Mouse (Mus musculus) heart, postnatal 25 days (tissue): Measurements from ENCODE around the gene Il1f6. TPM values are rescaled to one million over a fixed set of nuclear protein-coding genes. Genes with fewer than 3 reads are reported as not detected.
"Not testable (repeated sequence)": the region's sequence is repeated elsewhere in the genome, so short reads cannot be mapped to it uniquely, and the experiment has no call there.

Experiments
- DNase-seq: peaks from one replicate; pipeline ENCODE4 v3.0.0; 2022; ENCODE audit warnings: low spot score
- intact Hi-C: fragments of 180-260 bp; cut with DNase I; formaldehyde crosslinking; loops from one replicate; pipeline ENCODE4 v1.15.1; 2025
- total RNA-seq, 2 experiments: library from RNA; stranded (reverse); gene quantifications; 2 replicates each; pipeline ENCODE4 v1.2.3; 2021

The Il1f6 gene
- total RNA-seq: not detected

DNA sequence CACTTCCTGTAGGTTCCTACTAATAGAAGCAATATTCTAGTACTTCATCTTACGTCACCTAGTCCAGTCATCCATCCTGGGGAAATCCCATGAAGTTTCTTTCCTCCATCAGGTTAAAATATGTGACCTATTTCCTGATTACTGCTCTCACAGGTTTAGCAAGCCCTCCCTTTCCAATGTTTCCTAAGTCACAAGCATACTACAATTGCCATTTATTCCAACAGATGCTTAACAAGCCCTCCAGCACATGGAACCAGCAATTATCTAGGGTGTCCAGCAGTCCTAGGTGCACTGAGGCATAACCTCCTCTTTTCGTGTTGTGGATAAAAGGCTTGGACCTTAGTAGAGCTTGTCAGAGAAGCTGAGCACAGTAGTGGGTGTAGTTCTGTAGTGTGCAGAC, at the start of gene Il1f6:
Il1f6 (plus strand) TSS at position 301 of the 400 bp plus-strand sequence.
- intact Hi-C loops: no loop called here
- no peak for DNase-seq

DNA sequence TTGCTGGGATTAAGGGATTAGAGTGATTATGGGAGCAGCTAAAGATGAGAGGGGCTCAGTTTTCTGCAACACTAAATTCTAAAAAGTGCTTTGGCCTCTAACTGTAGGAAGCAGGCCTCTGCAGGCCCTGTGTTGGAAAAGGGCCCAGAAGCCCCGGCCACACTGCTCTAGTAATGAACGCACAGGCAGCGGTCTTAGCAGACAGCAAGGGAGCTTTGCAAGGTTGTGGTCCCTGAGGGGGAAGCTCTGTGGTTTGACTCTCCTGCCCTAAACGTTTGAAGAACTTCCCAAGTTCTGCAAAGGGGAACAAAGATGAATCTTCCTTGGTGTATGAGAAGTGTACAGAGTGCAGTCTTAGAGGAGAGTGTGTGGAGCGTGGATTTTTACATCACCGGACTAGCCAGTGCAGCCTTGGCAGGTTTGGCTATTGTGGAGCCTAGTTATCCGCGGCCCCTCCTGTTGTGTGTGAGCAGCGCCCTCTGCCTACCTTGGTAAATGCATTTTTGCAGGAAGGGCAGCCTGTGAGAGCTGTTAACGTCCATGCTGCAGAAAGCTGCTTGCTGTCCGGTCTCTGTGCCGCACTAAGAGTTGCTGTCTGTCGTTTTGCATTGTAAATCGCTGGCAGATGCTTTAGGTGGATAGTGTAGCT, 33.4 kb upstream of the Il1f6 start:
- DNase-seq, intact Hi-C loops: not testable (repeated sequence)

GRCm38 (mm10) chr2:24182423-24183147, 32.6 kb upstream of the Il1f6 start:
- intact Hi-C loops, DNase-seq: not testable (repeated sequence)

DNA sequence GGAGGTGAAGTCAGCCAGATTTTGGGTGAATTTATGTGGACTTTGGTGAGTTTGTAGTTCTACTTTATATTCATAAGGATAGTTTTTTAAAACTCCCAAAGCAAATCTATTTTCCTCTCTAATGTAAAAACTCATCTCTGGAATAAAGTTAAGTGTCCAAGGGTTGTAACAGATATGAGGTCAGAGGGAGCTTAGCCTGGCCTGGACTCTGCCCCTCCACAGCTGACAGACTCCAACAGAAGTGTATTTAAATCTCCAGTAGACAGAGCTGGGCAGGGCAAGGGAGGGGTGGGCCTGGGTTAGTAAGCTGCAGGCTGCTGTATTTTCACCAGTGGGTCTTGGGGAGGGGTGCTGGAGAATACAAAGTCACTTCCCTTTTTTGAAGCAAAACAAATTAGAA, 31.1 kb upstream of the Il1f6 start:
- DNase-seq, intact Hi-C loops: not testable (repeated sequence)

DNA sequence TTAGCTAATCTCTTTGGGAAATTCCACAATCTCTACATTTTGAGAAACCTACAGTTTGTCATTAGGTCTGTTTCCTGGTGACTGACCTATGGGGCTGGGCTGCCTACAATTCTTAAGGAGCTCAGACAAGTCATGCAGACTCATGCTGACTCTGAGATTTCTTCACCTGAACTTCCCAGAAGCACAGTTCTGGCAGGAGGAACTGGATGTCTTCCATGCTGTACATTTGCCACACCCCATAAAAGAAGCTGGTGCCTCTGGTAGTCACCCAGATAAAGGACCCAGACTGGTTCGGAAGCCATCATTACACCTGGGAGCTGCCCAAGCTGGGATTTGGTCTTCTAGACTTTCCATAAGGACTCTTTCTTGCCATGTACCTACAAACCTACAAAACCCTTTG, 29.0 kb upstream of the Il1f6 start, which contains the start of gene Il1f9:
Il1f9 (plus strand) TSS at position 301 of the 400 bp plus-strand sequence.
- DNase-seq: no peak
- intact Hi-C loops: no loop called here

DNA sequence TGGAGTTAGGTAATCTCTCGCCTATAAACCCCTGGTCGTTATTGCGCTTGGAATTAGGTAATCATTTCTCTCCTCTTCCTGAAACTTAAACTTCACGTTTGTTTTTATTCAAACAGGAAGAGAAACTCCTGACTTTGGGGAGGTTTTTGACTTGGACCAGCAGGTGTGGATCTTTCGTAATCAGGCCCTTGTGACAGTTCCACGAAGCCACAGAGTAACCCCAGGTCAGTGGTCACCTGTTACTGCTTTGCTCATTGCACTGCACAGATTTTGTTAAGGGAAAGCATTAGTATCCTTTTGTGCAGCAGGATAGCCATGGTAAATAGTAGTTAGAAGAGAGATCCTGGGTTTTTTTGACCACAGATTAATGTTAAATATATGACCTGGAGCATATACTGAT, 27.6 kb upstream of the Il1f6 start:
- intact Hi-C loops: no loop called here
- no peak for DNase-seq

DNA sequence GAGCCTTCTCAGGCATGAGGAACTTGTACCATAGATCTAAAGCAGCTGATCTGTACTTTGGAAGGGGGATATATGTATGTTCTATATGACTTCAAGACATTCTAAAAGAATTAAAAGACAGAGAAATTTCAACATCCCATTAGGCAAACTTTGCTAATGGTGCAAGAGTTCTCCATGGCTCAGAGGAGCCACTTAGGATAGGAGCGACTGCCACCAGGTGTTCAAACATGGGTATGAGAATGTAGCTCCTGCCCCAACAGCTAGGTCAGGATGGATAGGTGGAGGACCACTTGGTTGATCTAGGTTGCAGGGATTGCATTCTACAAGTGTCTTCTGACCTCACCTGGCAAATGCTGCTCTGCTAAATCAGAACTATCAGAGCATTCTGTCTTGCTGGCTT, 27.0 kb upstream of the Il1f6 start:
- intact Hi-C loops: no loop called here
- DNase-seq: no peak

GRCm38 (mm10) chr2:24227191-24227590, 12.0 kb downstream of the Il1f6 start:
- intact Hi-C loops: no loop called here
- DNase-seq: no peak

DNA sequence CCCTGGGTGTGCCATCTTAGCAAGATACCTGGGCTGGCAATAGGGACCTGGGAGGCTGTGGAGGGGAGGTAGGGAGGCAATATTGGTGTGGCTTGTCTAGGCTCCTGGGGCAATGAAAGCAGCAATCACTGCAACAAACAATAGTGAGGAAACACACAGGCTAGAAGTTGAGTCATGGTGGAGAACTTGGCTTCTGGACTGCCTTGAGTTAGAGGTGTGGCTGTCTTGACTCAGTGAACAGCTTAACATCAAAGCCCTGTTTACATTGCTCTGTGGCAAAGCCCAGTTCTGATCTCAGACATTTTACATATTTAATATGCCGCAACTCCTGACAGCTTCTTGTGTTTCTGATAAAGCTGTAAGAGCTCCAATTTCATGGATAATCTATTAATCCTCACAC, 52.3 kb downstream of the Il1f6 start:
- DNase-seq: no peak
- intact Hi-C loops: no loop called here

GRCm38 (mm10) chr2:24273619-24274018, 58.4 kb downstream of the Il1f6 start:
- intact Hi-C loops: no loop called here
- no peak for DNase-seq

DNA sequence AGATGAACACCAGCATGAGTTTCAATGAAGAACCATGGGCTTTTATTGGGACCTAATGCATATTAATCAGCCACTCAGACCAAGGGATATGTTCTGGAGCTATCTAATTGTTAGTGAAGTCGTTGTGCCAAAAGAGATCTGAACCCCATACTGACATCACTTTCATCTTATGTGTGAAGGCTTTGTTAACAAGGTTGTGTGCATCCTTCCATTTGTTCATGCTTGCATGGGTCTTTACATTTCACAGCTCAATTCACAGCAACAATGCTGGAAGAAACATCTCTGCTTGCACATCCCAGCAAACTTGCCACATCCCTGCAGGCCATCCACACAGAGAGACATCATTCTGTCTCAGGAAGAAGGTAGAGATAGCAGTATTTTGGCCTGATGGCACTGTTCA, 59.9 kb downstream of the Il1f6 start:
- no peak for DNase-seq
- intact Hi-C loops: no loop called here

Other genes with a start within 250 kb of the Il1f6 start
- gene Hnmt, start 166.0 kb upstream of the Il1f6 start, total RNA-seq: 10 to 100 TPM; 11.7 to 14.6 TPM
- not detected for gene Tbpl2, start 118.8 kb upstream of the Il1f6 start, total RNA-seq
- gene Il1f8, start 62.3 kb upstream of the Il1f6 start, total RNA-seq: not detected
- gene Il1f9, start 28.9 kb upstream of the Il1f6 start, total RNA-seq: not detected
- not detected for gene Il1f5, start 61.5 kb downstream of the Il1f6 start, total RNA-seq
- not detected for gene Il1f10, start 75.8 kb downstream of the Il1f6 start, total RNA-seq
- gene Il1rn, start 121.4 kb downstream of the Il1f6 start, total RNA-seq: not detected
- gene Psd4, start 152.2 kb downstream of the Il1f6 start, total RNA-seq: 1 to 10 TPM; 1.1 to 1.2 TPM